Mouse (Mus musculus) MEL-GATA-1-ER (cell line): ENCODE results near the gene Itgal.
"Not testable (repeated sequence)": the region's sequence is repeated elsewhere in the genome, so short reads cannot be mapped to it uniquely, and the experiment has no call there.

Experiments used
- DNase-seq: peaks from one replicate; pipeline ENCODE4 v3.0.0-alpha.2; 2012; ENCODE audit warnings: low read depth; ENCODE audit errors: extremely low read depth

Gene Itgal

DNA sequence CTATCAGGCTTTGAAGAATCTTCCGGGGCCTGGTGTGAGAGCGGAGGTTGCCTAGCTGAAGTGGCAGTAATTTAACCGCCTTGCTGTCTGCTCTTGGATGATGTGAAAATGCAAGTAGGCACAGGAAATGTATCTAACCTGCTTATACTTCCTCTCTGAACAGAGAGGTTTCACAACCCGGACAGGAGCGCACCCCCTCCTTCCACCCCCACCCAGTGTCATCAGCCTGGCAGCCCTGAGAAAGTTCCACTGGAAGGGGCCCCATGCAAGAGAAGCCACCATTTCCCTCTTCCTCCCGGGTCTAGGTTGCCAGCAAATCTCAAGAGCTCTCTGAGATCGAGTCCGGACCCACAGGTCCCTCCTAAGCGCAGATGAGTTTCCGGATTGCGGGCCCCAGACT lies at the start of gene Itgal:
TSS of gene Itgal (plus strand) at position 163 of the 400 bp plus-strand sequence.
- DNase-seq: no peak

DNA sequence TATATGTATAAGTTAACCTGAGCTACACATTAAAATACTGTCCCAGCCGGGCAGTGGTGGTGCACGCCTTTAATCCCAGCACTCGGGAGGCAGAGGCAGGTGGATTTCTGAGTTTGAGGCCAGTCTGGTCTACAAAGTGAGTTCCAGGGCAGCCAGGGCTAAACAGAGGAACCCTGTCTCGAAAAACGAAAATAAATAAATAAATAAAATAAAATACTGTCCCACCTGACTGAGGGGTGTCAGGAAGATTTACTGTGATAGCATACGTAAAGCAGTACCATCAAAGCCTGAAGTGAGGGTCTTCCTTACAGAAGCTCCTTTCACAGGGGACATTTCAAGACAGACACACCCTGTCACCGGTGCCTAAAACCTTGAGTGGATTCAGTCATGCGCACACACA lies 45.5 kb upstream of the Itgal start:
- not testable (repeated sequence) for DNase-seq

DNA sequence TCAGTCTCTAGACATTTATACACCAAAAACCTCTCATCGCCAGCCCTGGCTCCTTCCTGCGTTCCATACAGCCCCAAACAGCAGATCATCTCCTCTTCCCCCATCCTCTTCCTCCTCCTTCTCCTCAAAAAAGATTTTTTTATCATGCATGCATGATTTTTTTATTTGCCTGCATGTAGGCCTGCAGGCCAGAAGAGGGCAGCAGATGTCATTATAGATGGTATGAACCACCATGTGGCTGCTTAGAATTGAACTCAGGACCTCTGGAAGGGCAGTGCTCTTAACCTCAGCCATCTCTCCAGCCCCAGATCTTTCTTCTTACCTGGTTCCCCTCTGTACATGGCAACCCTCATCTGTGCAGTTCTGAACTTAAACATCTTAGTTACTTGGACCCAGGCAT lies 43.6 kb upstream of the Itgal start:
- no peak for DNase-seq

DNA sequence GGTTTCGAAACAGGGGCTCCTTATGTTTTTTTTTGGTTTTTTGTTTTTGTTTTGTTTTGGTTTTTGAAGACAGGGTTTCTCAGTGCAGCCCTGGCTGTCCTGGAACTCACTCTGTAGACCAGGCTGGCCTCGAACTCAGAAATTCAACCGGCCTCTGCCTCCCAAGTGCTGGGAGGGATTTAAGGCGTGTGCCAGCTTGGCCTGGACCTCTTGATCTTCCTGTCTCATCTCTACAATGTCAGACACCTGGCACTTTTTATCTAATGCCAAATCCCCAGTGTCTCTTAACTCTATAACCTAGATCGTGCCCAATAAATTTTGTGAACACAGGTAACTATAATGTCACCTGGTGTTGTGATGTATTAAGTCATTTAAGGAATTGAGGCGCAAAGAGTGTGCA lies 42.7 kb upstream of the Itgal start:
- no peak for DNase-seq

GRCm38 (mm10) chr7:127253821-127254769 lies 42.0 kb upstream of the Itgal start:
- DNase-seq: no peak

- no peak for DNase-seq
These were observed 41.1 kb upstream of the Itgal start for GRCm38 (mm10) chr7:127255008-127255407.

DNA sequence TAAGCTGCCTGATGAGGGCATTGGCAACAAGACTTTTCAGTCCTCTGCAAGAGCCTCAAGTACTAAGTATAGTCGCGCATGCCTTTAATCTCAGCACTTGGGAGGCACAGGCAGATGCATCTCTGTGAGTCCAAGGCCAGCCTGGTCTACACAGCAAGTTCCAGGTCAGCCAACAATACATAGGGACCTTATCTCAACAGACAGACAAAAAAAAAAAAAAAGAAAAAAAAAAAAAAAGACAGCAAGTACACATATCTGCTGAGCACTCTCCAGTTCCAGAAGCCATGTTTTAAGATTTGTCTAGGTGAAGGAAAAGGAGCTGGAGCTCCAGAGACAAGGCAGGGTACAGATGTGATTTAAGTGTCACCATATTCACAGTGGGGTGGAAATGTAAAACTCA lies 40.1 kb upstream of the Itgal start:
- DNase-seq: no peak

DNA sequence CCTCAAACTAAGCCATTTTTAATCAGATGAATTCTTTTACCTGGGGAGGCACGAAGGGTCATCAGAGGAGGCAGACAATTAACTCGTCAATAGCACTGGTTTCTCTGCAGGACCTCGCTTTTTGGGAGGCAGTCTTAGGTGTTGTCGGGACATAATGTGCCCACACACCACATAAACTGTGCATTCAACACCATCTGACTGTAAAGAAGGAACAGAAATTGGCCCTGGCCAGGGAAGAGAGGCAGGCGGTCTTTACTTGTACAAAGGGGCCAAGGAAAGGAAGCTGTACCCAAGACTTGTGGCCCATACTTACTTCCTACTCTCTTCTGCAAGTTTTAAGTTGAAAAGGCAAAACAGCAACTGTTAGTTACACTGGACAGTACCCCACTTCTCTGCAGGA lies 39.5 kb upstream of the Itgal start:
- DNase-seq: no peak

DNA sequence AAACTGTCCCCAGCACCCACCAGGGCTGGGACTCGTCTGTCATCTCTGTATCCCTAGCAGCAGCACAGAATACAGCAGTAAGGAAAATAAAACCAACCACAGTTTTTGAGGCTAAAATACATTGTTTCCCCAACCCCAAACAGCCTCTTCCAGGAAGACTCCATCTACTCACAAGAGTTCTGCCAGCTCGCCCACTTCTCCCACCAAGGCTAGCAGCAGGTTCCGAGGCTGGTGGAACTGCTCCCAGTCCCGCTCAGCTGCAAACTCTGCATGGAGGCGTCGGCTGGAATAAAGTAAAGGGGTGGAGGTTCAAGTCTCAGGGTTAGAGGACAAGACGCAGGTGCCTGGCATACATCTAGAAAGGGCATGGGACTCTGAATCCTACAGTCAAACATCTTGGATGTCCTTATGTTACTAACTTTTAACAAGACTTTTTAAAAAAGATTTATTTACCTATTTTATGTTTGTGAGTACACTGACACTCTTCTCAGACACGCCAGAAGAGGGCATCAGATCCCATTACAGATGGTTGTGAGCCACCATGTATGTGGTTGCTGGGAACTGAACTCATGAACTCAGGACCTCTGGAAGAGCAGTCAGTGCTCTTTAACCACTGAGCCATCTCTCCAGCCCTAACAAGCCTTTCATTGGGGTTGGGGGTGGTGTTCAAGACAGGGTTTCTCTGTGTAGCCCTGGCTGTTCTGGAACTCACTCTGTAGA lies 36.7 kb upstream of the Itgal start:
- DNase-seq: no peak

DNA sequence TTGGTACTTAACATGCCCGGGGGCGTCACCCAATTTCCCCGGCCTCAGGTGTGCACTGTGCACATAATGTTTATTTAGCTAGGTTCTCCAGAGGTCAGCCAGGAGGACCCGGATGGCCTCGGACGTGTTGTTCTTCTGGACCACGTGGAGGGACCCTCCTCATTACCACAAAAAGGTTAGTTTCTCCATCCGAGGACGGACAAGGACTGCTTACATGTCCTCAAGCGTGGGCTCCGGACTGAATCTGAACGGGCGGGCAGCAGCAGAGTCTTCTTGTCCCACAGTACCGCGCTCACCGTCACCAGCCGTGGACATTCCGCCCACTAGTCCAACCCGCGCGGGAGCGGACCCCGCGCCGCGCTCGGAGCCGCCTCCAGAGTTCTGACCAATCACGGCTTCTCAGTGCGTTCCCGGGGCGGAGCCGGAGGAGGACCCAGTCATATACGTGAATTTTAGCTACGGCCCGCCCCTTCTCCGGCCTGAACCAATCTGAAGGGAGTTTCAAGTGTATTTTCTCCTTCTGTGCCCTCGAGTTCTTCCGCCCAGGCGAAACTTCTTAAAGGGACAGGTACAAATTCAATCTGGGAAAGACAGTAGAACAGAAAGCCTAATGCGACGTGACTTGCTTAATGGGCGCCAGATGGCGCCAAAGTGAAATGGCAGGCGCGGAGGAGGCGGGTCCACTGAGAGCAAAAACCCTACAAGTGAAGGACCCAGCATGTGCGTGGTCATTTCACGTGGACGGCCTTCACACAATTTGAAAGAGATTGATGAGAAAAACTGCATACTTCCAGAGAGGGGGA lies 35.5 kb upstream of the Itgal start, which contains the start of gene Dctpp1:
TSS of gene Dctpp1 (minus strand) at position 401 of the 803 bp plus-strand sequence.
- peak; percentile 99 for DNase-seq

- no peak for DNase-seq
These were observed 33.7 kb upstream of the Itgal start for GRCm38 (mm10) chr7:127262218-127262961.

DNA sequence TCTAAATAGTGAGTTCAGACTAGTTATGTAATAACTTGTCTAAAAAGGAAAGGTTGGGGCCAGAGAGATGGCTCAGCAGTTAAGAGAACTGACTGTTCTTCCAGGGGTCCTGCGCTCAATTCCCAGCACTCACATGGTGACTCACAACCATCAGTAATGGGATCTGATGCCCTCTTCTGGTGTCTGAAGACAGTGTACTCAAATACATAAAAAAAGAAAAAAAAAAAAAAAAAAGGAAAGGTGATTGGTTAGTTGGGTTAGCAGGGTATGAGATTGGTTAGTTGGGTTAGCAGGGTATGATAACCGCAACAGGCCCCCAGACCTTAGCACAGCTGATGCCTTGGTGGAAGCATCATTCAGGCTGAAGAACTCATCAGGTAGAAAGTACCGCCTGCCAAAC lies 32.5 kb upstream of the Itgal start:
- DNase-seq: no peak

- no peak for DNase-seq
These were observed 25.8 kb upstream of the Itgal start for GRCm38 (mm10) chr7:127270256-127270655.

DNA sequence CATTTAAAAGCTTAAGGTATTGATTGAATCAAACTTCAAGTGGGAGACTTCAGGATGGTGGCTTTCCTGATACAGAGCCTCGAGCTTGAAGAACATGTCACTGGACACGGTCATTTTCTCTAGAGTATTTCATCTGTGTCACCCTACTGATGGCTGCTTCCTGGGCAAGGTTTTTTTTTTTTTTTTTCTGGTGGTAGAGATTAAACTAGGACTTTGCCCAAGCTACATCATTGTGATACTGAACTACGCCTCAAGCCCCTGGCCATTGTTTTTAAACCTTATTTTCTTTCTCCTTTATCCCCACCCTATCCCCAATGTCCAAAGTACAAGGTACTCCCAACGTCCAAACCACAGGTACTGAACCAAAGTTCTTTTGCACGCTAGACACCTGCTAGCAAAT lies 25.4 kb upstream of the Itgal start:
- no peak for DNase-seq

DNA sequence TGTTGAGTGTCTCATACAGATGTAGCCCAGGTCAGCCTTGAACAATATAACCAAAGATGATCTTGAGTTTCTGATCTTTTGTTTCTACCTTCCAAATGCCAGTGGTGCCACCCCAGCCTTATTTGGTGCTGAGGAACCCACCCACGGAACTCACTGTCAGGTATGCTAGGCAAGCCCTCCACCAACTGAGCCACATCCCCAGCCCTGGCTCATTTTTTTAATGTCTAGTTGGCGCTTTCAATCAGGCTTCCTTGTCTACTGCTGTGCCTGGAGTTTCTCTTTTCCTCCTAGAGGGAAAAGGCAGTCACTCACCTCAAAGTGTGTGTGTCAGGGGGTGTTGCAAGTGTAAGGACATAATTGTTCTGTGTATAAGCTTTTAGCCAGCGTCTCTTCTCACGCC lies 25.0 kb upstream of the Itgal start:
- no peak for DNase-seq

GRCm38 (mm10) chr7:127272566-127272965 lies 23.5 kb upstream of the Itgal start:
- DNase-seq: no peak

GRCm38 (mm10) chr7:127273118-127273923 lies 22.7 kb upstream of the Itgal start:
- no peak for DNase-seq

DNA sequence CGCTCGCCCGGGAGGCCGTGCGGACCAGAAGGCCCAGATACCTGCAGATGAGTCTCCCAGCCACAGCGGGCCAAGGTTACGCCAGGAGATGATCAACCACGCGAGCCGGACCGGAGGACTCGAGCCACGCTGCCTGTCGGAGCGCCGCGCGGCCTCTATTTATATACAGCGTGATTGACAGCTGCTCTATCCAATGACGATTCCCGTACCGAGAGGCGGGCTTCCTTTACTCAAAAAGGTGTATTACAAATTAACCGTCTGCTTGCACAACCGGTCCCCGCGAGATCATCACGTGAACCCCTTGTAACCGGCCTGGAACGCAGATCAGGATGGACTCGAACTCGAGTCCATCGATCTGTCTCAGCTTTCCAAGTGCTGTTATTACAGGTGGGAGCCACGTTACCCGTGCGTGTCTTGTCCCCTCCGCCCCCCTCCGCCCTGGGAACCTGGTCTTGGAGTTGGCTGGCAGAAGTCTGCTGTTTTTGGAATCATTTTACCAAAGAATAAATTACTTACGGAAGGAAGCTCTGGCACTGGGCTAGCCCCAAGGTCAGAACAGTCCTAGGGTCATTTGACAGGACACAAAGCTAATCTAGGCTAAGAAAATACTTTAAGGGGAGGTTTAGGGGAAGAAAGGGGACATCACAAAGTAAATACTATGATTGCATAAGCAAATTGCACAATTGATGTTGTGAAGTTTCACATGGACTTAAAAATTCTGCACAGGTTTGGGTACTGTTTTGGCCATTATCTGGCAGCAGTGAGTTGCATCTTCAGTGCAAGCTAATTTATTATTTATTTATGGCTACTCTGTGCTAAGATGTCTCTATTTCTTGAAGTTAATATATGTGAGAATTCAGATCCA lies 21.9 kb upstream of the Itgal start, which contains the start of gene Sephs2:
TSS of gene Sephs2 (minus strand) at position 131 of the 865 bp plus-strand sequence.
- DNase-seq: peak; percentile 97

GRCm38 (mm10) chr7:127276519-127276961 lies 19.5 kb upstream of the Itgal start:
- DNase-seq: no peak
